Mouse (Mus musculus) ES-Bruce4 (cell line): ENCODE measurements around the gene Iqck. TPM values are rescaled to one million over a fixed set of nuclear protein-coding genes. Genes with fewer than 3 reads are reported as not detected.
A peak's percentile ranks its signal among the peaks of the same experiment; 100 is the strongest.

Experiments
- H3K27ac ChIP-seq: 2 replicates; pipeline ENCODE4 v1.5.1; 2012; ENCODE audit warnings: low read length, inconsistent platforms; ENCODE audit not compliant: insufficient read depth
- H3K27me3 ChIP-seq: 2 replicates; pipeline ENCODE4 v1.6.1; 2012; ENCODE audit warnings: mild to moderate bottlenecking, low read length, inconsistent platforms; ENCODE audit not compliant: control insufficient read depth, poor library complexity, insufficient read depth, severe bottlenecking
- H3K36me3 ChIP-seq: 2 replicates; pipeline ENCODE4 v1.6.1; 2012; ENCODE audit warnings: inconsistent platforms, mild to moderate bottlenecking, low read length, moderate library complexity; ENCODE audit not compliant: control insufficient read depth, poor library complexity, insufficient read depth, severe bottlenecking
- H3K4me1 ChIP-seq: one replicate; pipeline ENCODE4 v1.8.1; 2011; ENCODE audit warnings: low read length; ENCODE audit not compliant: control insufficient read depth, insufficient read depth
- H3K4me3 ChIP-seq: 2 replicates; pipeline ENCODE4 v1.5.1; 2011; ENCODE audit warnings: low read depth, mild to moderate bottlenecking, low read length
- H3K9ac ChIP-seq: 2 replicates; pipeline ENCODE4 v1.6.1; 2012; ENCODE audit warnings: low read depth, mild to moderate bottlenecking, inconsistent platforms; ENCODE audit not compliant: poor library complexity, severe bottlenecking
- H3K9me3 ChIP-seq: replicated peaks from 2 replicates; pipeline ENCODE4 v1.6.1; 2012; ENCODE audit warnings: mild to moderate bottlenecking, low read length, inconsistent platforms; ENCODE audit not compliant: control insufficient read depth, poor library complexity, insufficient read depth, severe bottlenecking
- CTCF ChIP-seq: IDR thresholded peaks from one replicate; pipeline ENCODE4 v1.8.1; 2011; ENCODE audit warnings: low read depth, low read length
- EP300 ChIP-seq: IDR thresholded peaks from 2 replicates; pipeline ENCODE4 v1.6.1; 2011; ENCODE audit warnings: low read depth, low read length; ENCODE audit not compliant: insufficient read depth
- POLR2A ChIP-seq: IDR thresholded peaks from one replicate; pipeline ENCODE4 v1.8.1; 2011; ENCODE audit warnings: low read length; ENCODE audit not compliant: insufficient read depth
- polyA plus RNA-seq: library from polyadenylated mRNA; stranded (reverse); fragments of >200 nt; gene quantifications from 2 replicates; pipeline ENCODE4 v1.2.4, GENCODE M21; 2011; ENCODE audit warnings: low read depth; ENCODE audit not compliant: missing spikeins, insufficient read depth, insufficient read length

The Iqck gene
- polyA plus RNA-seq, 1 experiment, result 0.73 TPM

GRCm38 (mm10) chr7:118855877-118856304 lies 339 bp downstream of the Iqck start, which contains the start of gene Knop1:
TSS of gene Knop1 (minus strand) at chr7:118856254.
- Histone ChIP-seq H3K27me3 (no peaks in the 10 kb centered on the region), H3K36me3 (peaks cover 21% of the 10 kb centered on the region), H3K9me3 (no peaks in the 10 kb centered on the region), H3K9ac (peak within 1 kb of the TSS; percentile 65), H3K4me3 (peak within 1 kb of the TSS; percentile 95), H3K27ac (no peak within 1 kb of the TSS), H3K4me1 (no peaks in the 10 kb centered on the region)
- no peak for TF ChIP-seq CTCF
- no peak for TF ChIP-seq EP300
- TF ChIP-seq POLR2A, result no peak

- no peaks in the 10 kb centered on the region for H3K9me3 ChIP-seq
- no peak overlapping the region for H3K9ac ChIP-seq
- H3K36me3 ChIP-seq, result 0 out of 2 replicates have a peak, but pooled peaks cover 2% of the 10 kb centered on the region
- H3K27me3 ChIP-seq, result no peaks in the 10 kb centered on the region
- no peak overlapping the region for H3K27ac ChIP-seq
- TF ChIP-seq EP300, result no peak
- no peak for TF ChIP-seq CTCF
- TF ChIP-seq POLR2A, result no peak
- H3K4me3 ChIP-seq, result no peak overlapping the region
- no peaks in the 10 kb centered on the region for H3K4me1 ChIP-seq
Observed at GRCm38 (mm10) chr7:118858640-118859039, 3.1 kb downstream of the Iqck start.

- Histone ChIP-seq H3K9ac (no peak overlapping the region), H3K9me3 (no peaks in the 10 kb centered on the region), H3K4me3 (no peak overlapping the region), H3K27me3 (no peaks in the 10 kb centered on the region), H3K36me3 (no peaks in the 10 kb centered on the region), H3K27ac (no peak overlapping the region), H3K4me1 (no peaks in the 10 kb centered on the region)
- TF ChIP-seq POLR2A (no peak), CTCF (no peak), EP300 (no peak)
Observed at GRCm38 (mm10) chr7:118865362-118865761, 9.8 kb downstream of the Iqck start.

GRCm38 (mm10) chr7:118879466-118880029 lies 24.0 kb downstream of the Iqck start:
- no peak overlapping the region for H3K27ac ChIP-seq
- no peak overlapping the region for H3K9ac ChIP-seq
- no peaks in the 10 kb centered on the region for H3K4me1 ChIP-seq
- H3K4me3 ChIP-seq, result no peak overlapping the region
- H3K9me3 ChIP-seq, result no peaks in the 10 kb centered on the region
- H3K27me3 ChIP-seq, result no peaks in the 10 kb centered on the region
- TF ChIP-seq POLR2A (no peak), CTCF (no peak), EP300 (no peak)
- no peaks in the 10 kb centered on the region for H3K36me3 ChIP-seq

GRCm38 (mm10) chr7:118883957-118884356 lies 28.4 kb downstream of the Iqck start:
- Histone ChIP-seq H3K36me3 (no peaks in the 10 kb centered on the region), H3K27me3 (no peaks in the 10 kb centered on the region), H3K27ac (no peak overlapping the region), H3K4me1 (no peaks in the 10 kb centered on the region), H3K9me3 (no peaks in the 10 kb centered on the region), H3K4me3 (no peak overlapping the region), H3K9ac (no peak overlapping the region)
- no peak for TF ChIP-seq POLR2A
- no peak for TF ChIP-seq EP300
- TF ChIP-seq CTCF, result no peak

- H3K36me3 ChIP-seq, result no peaks in the 10 kb centered on the region
- no peak overlapping the region for H3K9ac ChIP-seq
- no peaks in the 10 kb centered on the region for H3K9me3 ChIP-seq
- H3K27me3 ChIP-seq, result no peaks in the 10 kb centered on the region
- no peaks in the 10 kb centered on the region for H3K4me1 ChIP-seq
- no peak overlapping the region for H3K27ac ChIP-seq
- TF ChIP-seq POLR2A (no peak), EP300 (no peak), CTCF (no peak)
- no peak overlapping the region for H3K4me3 ChIP-seq
Observed at GRCm38 (mm10) chr7:118884969-118885368, 29.4 kb downstream of the Iqck start.
